Mouse (Mus musculus): ENCODE data around the gene Med13l.

- TF ChIP-seq CTCF (IDR thresholded peaks at IDR 0.05; ENCODE audit: borderline replicate concordance, control insufficient read depth, extremely low read depth, insufficient read depth, low read length, poor library complexity) = no peak
- TF ChIP-seq POLR2A (IDR thresholded peaks at IDR 0.05; ENCODE audit: control insufficient read depth, extremely low read depth, insufficient read depth, low read length, poor library complexity) = no peak
Observed at GRCm38 (mm10) chr5:118605424-118606067, 45.1 kb downstream of the Med13l start.
